Mouse (Mus musculus) lung, embryonic 16.5 days (tissue): ENCODE measurements around the gene Slc22a7. TPM values are rescaled to one million over a fixed set of nuclear protein-coding genes. Genes with fewer than 3 reads are reported as not detected.

Experiments used
- ATAC-seq: fragments of 200-750 bp; cut with Nextera tagmentation; 2 replicates; pipeline ENCODE4 v1.8.0; 2017; ENCODE audit warnings: low read depth, mild to moderate bottlenecking, moderate library complexity
- H3K27ac ChIP-seq: fragments of 300-500 bp; sonication (generic); 2 replicates; pipeline ENCODE4 v1.5.1; 2014; ENCODE audit warnings: mild to moderate bottlenecking, control low read depth, low read length
- H3K27me3 ChIP-seq: fragments of 300-500 bp; sonication (generic); 2 replicates; pipeline ENCODE4 v1.6.1; 2014; ENCODE audit warnings: low read depth, low read length, mixed read lengths; ENCODE audit not compliant: control insufficient read depth, insufficient read depth
- H3K36me3 ChIP-seq: fragments of 300-500 bp; sonication (generic); 2 replicates; pipeline ENCODE4 v1.6.1; 2014; ENCODE audit warnings: low read length; ENCODE audit not compliant: control insufficient read depth, insufficient read depth
- H3K4me1 ChIP-seq: fragments of 300-500 bp; sonication (generic); replicated peaks from 2 replicates; pipeline ENCODE4 v1.6.1; 2014; ENCODE audit warnings: low read length, mixed read lengths; ENCODE audit not compliant: control insufficient read depth, insufficient read depth
- H3K4me2 ChIP-seq: fragments of 300-500 bp; sonication (generic); 2 replicates; pipeline ENCODE4 v1.6.1; 2014; ENCODE audit warnings: low read depth, low read length, control low read depth
- H3K4me3 ChIP-seq: fragments of 300-500 bp; sonication (generic); 2 replicates; pipeline ENCODE4 v1.5.1; 2014; ENCODE audit warnings: mild to moderate bottlenecking, low read length, control low read depth
- H3K9ac ChIP-seq: fragments of 300-500 bp; sonication (generic); 2 replicates; pipeline ENCODE4 v1.6.1; 2014; ENCODE audit warnings: low read length, control low read depth
- H3K9me3 ChIP-seq: fragments of 300-500 bp; sonication (generic); 2 replicates; pipeline ENCODE4 v1.6.1; 2016; ENCODE audit warnings: low read length; ENCODE audit not compliant: control insufficient read depth
- WGBS: fragments of 180-500 bp; shearing (Covaris S2); extraction: QIAGEN DNeasy Blood & Tissue Kit; methylation state at CpG from one replicate; pipeline ENCODE4 v1.1.7; 2014; 5-methylcytosine and 5-hydroxymethylcytosine counted together
- polyA plus RNA-seq: library from polyadenylated mRNA; unstranded; fragments of >200 nt; fragmentation: Nextera tagmentation; extraction: Ambion mirVana; gene quantifications from 2 replicates; pipeline ENCODE4 v1.2.1, GENCODE M21; 2015

Slc22a7 gene
- polyA plus RNA-seq, 1 experiment from 2014 or later, result not detected

DNA sequence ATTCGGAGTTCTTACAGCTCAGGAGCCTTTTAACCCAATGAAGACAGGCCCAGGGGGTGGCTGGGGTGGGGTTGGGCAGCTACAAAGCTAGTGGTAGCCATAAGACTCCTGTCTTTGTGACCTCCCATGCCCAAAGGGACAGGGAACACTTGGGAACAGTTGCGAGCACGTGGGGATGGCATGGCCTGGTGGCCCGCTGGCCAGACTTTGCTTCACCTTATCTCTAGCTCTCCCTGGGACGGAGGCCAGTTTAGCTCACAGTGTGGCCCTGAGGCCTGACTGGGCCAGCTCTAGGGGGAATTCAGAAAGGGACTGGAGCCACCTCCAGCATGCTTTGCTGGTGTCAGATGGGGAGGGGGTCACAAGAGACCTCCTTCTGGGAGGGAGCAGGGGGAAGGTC is 24.0 kb upstream of the Slc22a7 start:
- H3K4me3 ChIP-seq, result no peak overlapping the region
- H3K4me1 ChIP-seq, result peaks cover 7% of the 10 kb centered on the region; the same call in 1 of the 2 replicates
- peaks cover 38% of the 10 kb centered on the region for H3K27me3 ChIP-seq
- no peak for ATAC-seq
- H3K9me3 ChIP-seq, result no peaks in the 10 kb centered on the region
- no peak overlapping the region for H3K9ac ChIP-seq
- no peak overlapping the region for H3K27ac ChIP-seq
- H3K36me3 ChIP-seq, result no peaks in the 10 kb centered on the region
- WGBS, result 77% methylated on average over 5 of the region's 5 CpGs
- no peak overlapping the region for H3K4me2 ChIP-seq

- 6% methylated on average over 8 of the region's 8 CpGs for WGBS
- Histone ChIP-seq H3K4me2 (peak overlapping the region; percentile 65), H3K27me3 (peaks cover 43% of the 10 kb centered on the region), H3K4me1 (peaks cover 7% of the 10 kb centered on the region; the same call in 1 of the 2 replicates), H3K9ac (no peak overlapping the region), H3K36me3 (no peaks in the 10 kb centered on the region), H3K27ac (no peak overlapping the region), H3K4me3 (peak overlapping the region; percentile 44), H3K9me3 (no peaks in the 10 kb centered on the region)
- no peak for ATAC-seq
Measured at GRCm38 (mm10) chr17:46461347-46461746, 23.1 kb upstream of the Slc22a7 start.

GRCm38 (mm10) chr17:46460673-46461072 is 22.4 kb upstream of the Slc22a7 start:
- no peak overlapping the region for H3K27ac ChIP-seq
- ATAC-seq, result no peak
- peaks cover 8% of the 10 kb centered on the region for H3K4me1 ChIP-seq
- 0% methylated on average over 32 of the region's 32 CpGs for WGBS
- peaks cover 50% of the 10 kb centered on the region for H3K27me3 ChIP-seq
- H3K4me2 ChIP-seq, result peak overlapping the region; percentile 65
- H3K9ac ChIP-seq, result peak overlapping the region; percentile 55
- no peaks in the 10 kb centered on the region for H3K36me3 ChIP-seq
- H3K4me3 ChIP-seq, result peak overlapping the region; percentile 44
- H3K9me3 ChIP-seq, result no peaks in the 10 kb centered on the region

DNA sequence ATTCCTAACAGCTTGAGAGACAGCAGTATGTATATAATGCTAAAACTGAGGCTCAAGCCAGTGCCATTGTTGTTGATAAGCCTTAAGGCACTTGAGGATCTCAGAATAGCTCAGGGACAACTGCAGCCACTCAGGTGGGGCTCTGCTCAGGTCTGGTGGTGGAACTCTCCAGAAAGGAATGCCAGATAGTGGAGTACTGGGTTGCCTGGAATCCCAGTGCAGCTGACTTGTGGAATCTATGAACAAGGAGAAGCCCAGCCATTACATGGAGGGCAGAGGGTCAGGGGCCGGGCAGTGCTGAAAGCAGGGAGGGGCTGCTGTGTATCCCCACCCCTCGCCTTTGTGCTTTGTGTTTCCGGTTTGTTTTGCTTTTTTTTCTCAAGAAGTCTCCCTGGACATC is 20.2 kb upstream of the Slc22a7 start:
- no peaks in the 10 kb centered on the region for H3K9me3 ChIP-seq
- no peak overlapping the region for H3K4me3 ChIP-seq
- ATAC-seq, result 0 out of 2 replicates have a peak, but pooled peaks have one; percentile 3
- no peaks in the 10 kb centered on the region for H3K36me3 ChIP-seq
- peaks cover 65% of the 10 kb centered on the region for H3K27me3 ChIP-seq
- 15% methylated on average over 3 of the region's 3 CpGs for WGBS
- H3K27ac ChIP-seq, result no peak overlapping the region
- peaks cover 25% of the 10 kb centered on the region for H3K4me1 ChIP-seq
- H3K4me2 ChIP-seq, result no peak overlapping the region
- H3K9ac ChIP-seq, result no peak overlapping the region

- Histone ChIP-seq H3K36me3 (no peaks in the 10 kb centered on the region), H3K4me1 (peaks cover 25% of the 10 kb centered on the region), H3K27ac (no peak overlapping the region), H3K9me3 (no peaks in the 10 kb centered on the region), H3K4me3 (no peak overlapping the region), H3K9ac (no peak overlapping the region), H3K4me2 (no peak overlapping the region), H3K27me3 (peaks cover 70% of the 10 kb centered on the region)
- ATAC-seq, result no peak
- 10% methylated on average over 10 of the region's 10 CpGs for WGBS
Measured at GRCm38 (mm10) chr17:46457791-46458190, 19.5 kb upstream of the Slc22a7 start.

DNA sequence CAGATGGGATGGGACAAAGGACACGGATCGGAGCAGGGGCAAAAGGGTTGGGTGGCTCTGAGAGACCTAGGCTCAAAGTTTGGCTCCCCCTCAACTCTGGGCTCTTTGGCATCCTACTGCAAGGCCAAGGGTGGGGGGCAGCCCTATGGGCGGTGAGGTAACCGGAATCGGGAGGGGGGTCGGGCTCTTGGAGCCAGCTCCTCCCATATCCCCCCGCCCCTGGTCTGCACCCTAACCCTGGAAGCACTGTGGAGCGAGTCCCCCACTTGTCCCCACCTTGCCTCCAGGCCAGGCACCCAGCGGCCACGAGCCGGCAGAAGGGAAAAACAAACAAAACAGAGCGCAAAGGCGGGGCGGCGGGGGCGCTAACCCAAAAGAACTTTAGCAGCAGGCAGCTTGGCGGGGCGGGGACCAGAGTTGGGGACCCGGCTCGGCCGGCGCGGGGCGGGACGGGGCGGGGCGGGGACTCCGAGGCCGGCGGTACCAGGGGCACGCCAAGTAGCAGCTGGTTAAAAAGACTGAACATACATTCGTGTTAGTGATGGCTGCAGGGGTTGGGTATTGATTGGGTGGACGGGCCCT is 16.9 kb upstream of the Slc22a7 start:
- peak overlapping the region; percentile 49 for H3K4me3 ChIP-seq
- 1% methylated on average over 31 of the region's 33 CpGs for WGBS
- H3K4me2 ChIP-seq, result peak overlapping the region; percentile 76
- peak; percentile 68 for ATAC-seq
- no peaks in the 10 kb centered on the region for H3K9me3 ChIP-seq
- no peak overlapping the region for H3K27ac ChIP-seq
- peak overlapping the region; percentile 44 for H3K9ac ChIP-seq
- H3K27me3 ChIP-seq, result peaks cover 57% of the 10 kb centered on the region
- H3K4me1 ChIP-seq, result peaks cover 18% of the 10 kb centered on the region
- no peaks in the 10 kb centered on the region for H3K36me3 ChIP-seq

DNA sequence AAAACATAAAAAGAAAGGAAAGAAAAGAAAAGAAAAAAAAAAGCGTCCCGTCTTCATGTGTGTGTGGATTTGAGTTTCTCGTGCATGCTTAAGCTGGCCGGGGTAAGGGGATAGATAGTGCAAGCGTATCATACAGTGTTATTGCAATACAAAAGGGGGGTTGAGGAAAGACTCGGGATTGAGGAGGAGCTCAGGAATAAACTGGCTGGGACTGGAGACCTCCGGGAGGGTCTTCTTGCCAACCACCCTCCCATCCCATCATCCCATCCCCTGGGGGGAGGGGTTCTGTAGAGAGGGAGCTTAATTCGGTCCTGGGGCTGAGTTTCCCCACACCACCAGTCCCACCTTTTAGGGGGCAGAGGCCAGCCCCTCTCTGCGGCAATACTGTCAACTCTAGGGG is 16.3 kb upstream of the Slc22a7 start:
- ATAC-seq, result no peak
- Histone ChIP-seq H3K9ac (no peak overlapping the region), H3K36me3 (no peaks in the 10 kb centered on the region), H3K4me1 (peaks cover 18% of the 10 kb centered on the region), H3K9me3 (no peaks in the 10 kb centered on the region), H3K27me3 (peaks cover 50% of the 10 kb centered on the region), H3K4me2 (peak overlapping the region; percentile 76), H3K4me3 (peak overlapping the region; percentile 49), H3K27ac (no peak overlapping the region)
- 2% methylated on average over 9 of the region's 9 CpGs for WGBS

GRCm38 (mm10) chr17:46453970-46454411 is 15.7 kb upstream of the Slc22a7 start:
- Histone ChIP-seq H3K4me1 (peaks cover 18% of the 10 kb centered on the region), H3K9ac (peak overlapping the region; percentile 5; the same call in 1 of the 2 replicates), H3K36me3 (no peaks in the 10 kb centered on the region), H3K27ac (no peak overlapping the region), H3K4me3 (peak overlapping the region; percentile 49), H3K27me3 (peaks cover 45% of the 10 kb centered on the region), H3K9me3 (no peaks in the 10 kb centered on the region), H3K4me2 (peak overlapping the region; percentile 76)
- no peak for ATAC-seq
- WGBS, result under 1% methylated on average over 26 of the region's 26 CpGs

- Histone ChIP-seq H3K27ac (no peak overlapping the region), H3K4me3 (no peak overlapping the region), H3K4me1 (peaks cover 18% of the 10 kb centered on the region), H3K9ac (no peak overlapping the region), H3K9me3 (no peaks in the 10 kb centered on the region), H3K4me2 (no peak overlapping the region), H3K27me3 (peaks cover 40% of the 10 kb centered on the region), H3K36me3 (no peaks in the 10 kb centered on the region)
- no peak for ATAC-seq
- 10% methylated on average over 13 of the region's 13 CpGs for WGBS
Measured at GRCm38 (mm10) chr17:46453302-46453948, 15.2 kb upstream of the Slc22a7 start.
